Mouse (Mus musculus): ENCODE measurements around the gene Ralgps1.

- TF ChIP-seq GATA1 (IDR thresholded peaks at IDR 0.05; ENCODE audit: borderline replicate concordance, low read length): no peak
- TF ChIP-seq FLI1 (IDR thresholded peaks at IDR 0.05; ENCODE audit: low read length): no peak
Measured at GRCm38 (mm10) chr2:33143292-33143691, 228.0 kb downstream of the Ralgps1 start.
